Mouse (Mus musculus) erythroblast, embryonic 14.5 days (primary cell): ENCODE measurements around the gene Ska2. TPM values are rescaled to one million over a fixed set of nuclear protein-coding genes. Genes with fewer than 3 reads are reported as not detected.
A peak's percentile ranks its signal among the peaks of the same experiment; 100 is the strongest.

ENCODE experiments used
- H3K27me3 ChIP-seq: 2 replicates; pipeline ENCODE4 v1.6.1; 2012; ENCODE audit warnings: inconsistent platforms; ENCODE audit not compliant: control insufficient read depth
- H3K36me3 ChIP-seq: 2 replicates; pipeline ENCODE4 v1.6.1; 2012; ENCODE audit warnings: mild to moderate bottlenecking, inconsistent platforms; ENCODE audit not compliant: control insufficient read depth
- H3K4me1 ChIP-seq: 2 replicates; pipeline ENCODE4 v1.6.1; 2012; ENCODE audit warnings: inconsistent platforms; ENCODE audit not compliant: control insufficient read depth
- H3K4me3 ChIP-seq: replicated peaks from 2 replicates; pipeline ENCODE3; 2012; ENCODE audit warnings: moderate library complexity, mild to moderate bottlenecking, inconsistent platforms
- H3K9me3 ChIP-seq: 2 replicates; pipeline ENCODE4 v1.6.1; 2012; ENCODE audit warnings: low read length, inconsistent platforms, mixed read lengths; ENCODE audit not compliant: control insufficient read depth
- GATA1 ChIP-seq: IDR thresholded peaks from 2 replicates; pipeline ENCODE4 v1.6.1; 2012; ENCODE audit warnings: low read length, inconsistent platforms, mixed read lengths
- TAL1 ChIP-seq: IDR thresholded peaks from 3 replicates; pipeline ENCODE4 v1.6.1; 2012; ENCODE audit warnings: low read length, inconsistent platforms, mixed read lengths
- polyA plus RNA-seq: library from polyadenylated mRNA; stranded (reverse); fragments of >175 nt; gene quantifications from 2 replicates; pipeline ENCODE4 v1.2.3, GENCODE M21; 2012

The Ska2 gene
- polyA plus RNA-seq, 1 experiment, result 0.37 TPM

DNA sequence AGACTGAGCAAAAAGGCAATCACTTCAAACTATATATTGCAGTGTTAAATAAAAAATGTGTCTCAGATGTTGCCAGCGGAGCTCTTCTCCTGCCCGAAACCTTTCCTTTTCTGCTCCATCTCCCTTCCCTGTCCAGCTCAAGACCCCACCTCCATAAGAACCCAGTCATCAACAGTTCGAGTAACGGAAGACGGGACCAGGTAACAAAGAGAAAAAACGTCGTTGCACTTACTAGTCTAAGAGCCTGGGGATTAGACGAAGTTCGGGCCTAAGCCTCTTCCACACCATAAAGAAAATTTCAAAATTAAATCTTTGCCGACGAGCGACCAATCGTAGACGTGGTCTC is 652 bp upstream of the Ska2 start, which contains the start of gene Prr11:
TSS of gene Prr11 (minus strand) at position 300 of the 346 bp plus-strand sequence.
- peaks cover 34% of the 10 kb centered on the region for H3K4me1 ChIP-seq
- peaks cover 75% of the 10 kb centered on the region for H3K36me3 ChIP-seq
- peak within 1 kb of the TSS; percentile 90 for H3K4me3 ChIP-seq
- H3K9me3 ChIP-seq, result no peaks in the 10 kb centered on the region
- H3K27me3 ChIP-seq, result no peaks in the 10 kb centered on the region
- no peak for TF ChIP-seq GATA1
- no peak for TF ChIP-seq TAL1

DNA sequence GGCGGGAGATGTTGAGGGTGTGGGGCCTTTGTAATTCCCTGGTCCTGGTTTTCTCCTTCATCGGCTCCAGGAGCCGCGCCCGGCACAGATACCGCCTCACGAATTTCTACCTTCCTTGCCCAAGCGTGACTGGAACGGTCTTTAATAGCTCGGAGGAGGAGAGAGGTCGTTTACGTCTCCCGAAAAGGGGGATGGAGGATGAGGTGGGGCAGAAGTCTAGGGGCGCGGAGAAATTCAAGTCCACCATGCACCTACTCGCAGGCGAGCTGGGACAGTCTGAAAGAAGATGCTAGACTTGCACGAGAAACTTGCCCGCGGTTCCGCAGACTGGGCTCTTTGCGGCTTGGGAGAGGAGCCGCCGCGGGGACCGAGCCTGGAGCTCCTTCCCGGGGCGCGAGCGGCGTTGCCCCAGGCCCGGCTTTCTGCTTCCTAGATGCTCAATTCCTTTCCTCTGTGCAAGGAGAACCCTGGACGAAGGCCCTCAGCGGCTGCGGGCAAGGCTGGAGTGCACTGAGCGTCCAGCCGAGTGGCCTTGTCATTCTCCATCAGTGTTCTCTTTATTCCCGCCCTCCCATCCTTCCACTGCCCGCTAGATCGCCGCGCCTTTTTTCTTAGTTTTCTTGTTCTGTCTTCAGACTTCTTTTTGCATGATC is 611 bp downstream of the Ska2 start:
- Histone ChIP-seq H3K9me3 (no peaks in the 10 kb centered on the region), H3K4me3 (peak overlapping the region; percentile 90), H3K4me1 (peaks cover 32% of the 10 kb centered on the region), H3K27me3 (no peaks in the 10 kb centered on the region), H3K36me3 (peaks cover 75% of the 10 kb centered on the region)
- TF ChIP-seq TAL1 (no peak), GATA1 (no peak)

DNA sequence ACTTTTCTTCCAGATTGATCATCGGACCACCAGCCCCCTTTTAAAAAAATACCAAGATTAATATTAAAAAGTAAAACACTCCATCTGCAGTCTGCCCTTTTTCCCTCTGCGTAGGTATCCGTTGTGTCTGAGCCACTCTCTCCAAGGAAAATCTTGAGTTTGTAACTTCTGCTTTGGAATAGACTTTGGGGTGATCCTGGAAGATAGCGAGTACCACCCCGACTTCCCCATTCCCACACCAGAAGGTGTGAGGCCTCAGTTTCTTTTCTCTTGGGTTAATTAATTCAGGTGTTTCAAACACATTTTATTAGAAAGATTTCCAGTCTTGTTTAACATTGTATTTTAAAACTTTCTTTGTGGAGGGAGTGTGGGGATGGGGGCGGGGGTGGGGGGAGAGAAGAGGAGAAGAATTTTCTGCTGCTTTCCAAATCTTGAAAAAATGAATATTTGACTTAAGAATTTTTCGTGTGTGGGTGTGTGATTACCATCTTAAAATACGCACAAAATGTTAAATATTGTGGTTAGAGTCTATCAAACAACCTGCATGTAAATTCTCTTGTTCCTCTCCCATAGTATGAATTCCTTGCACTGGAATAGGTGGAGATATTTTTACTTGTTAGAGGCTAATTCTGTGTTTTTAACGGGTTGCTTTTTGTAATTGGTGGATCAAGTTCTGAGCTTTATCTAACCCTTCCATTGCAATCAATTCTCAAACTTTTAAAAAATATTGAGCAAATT is 1.3 kb downstream of the Ska2 start:
- Histone ChIP-seq H3K4me1 (peaks cover 30% of the 10 kb centered on the region), H3K9me3 (no peaks in the 10 kb centered on the region), H3K4me3 (peak overlapping the region; percentile 90), H3K36me3 (peaks cover 75% of the 10 kb centered on the region), H3K27me3 (no peaks in the 10 kb centered on the region)
- TF ChIP-seq TAL1 (no peak), GATA1 (no peak)

DNA sequence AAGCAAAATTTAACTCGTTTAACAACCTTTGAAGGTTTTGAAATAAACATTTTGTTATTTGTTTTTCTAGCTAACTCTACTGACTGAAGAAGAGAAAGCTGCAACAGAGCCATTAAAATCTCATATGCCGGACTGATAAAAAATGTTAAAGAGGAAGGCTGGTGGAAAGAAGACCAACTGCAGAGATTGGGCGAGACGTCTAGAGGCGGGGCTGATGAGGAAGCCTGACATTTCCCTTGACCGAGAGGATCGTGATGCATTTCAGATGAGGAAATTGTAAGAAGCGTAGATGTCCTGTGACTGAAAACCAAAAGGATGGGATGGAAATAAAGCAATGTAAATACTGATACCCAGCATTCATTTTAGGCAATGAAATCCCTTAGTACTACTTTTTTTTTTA is 12.8 kb downstream of the Ska2 start:
- Histone ChIP-seq H3K9me3 (no peaks in the 10 kb centered on the region), H3K4me1 (peaks cover 22% of the 10 kb centered on the region), H3K27me3 (no peaks in the 10 kb centered on the region), H3K36me3 (peaks cover 90% of the 10 kb centered on the region), H3K4me3 (no peak overlapping the region)
- TF ChIP-seq GATA1, result no peak
- no peak for TF ChIP-seq TAL1

DNA sequence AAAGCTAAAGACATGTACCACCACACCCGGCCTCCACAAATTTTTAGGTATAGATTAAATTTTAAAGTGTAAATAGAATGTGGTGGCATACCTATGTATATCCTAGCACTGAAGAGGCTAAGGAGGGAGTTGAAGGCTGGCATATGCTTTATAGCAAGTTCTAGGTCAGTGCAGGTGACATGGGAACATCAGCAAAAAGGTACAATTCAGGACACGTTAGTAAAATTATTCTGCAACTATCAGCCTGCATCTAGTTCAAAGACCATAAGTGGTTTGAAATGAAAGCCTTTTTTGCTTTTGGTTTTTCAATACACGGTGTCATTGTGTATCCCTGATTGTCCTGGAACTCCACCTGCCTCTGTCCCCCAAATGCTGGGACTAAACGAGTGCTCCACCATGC is 16.5 kb downstream of the Ska2 start:
- Histone ChIP-seq H3K4me3 (peak overlapping the region; percentile 99), H3K4me1 (peaks cover 42% of the 10 kb centered on the region), H3K27me3 (no peaks in the 10 kb centered on the region), H3K36me3 (peaks cover 76% of the 10 kb centered on the region), H3K9me3 (no peaks in the 10 kb centered on the region)
- TF ChIP-seq GATA1, result no peak
- TF ChIP-seq TAL1, result no peak

DNA sequence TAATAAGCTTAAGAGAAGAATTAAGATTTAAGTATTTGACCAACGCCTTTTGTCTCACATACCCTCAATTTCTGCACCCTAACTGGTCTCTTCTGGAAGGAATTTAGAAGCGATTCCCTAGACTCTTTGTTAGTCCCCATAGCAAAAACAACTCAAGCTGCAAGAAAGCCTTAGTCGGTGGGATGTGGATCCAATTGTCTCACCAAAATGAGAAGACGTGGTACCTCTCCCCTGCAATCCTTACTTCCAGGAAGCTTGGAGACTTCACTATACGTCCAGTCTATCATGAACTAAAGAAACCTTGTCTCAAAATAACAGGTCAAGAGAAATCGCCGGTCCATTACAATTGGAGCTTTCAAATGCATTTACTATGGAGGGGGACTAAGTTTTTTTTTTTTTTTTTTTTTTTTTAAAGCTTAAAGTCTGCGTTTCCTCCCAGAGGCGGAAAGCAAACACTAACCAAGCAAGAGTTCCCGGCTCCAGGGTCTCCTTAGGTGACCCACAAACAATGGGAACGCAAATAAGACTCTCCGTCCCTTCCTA is 17.3 kb downstream of the Ska2 start:
- H3K9me3 ChIP-seq, result no peaks in the 10 kb centered on the region
- H3K4me3 ChIP-seq, result peak overlapping the region; percentile 99
- H3K4me1 ChIP-seq, result peaks cover 42% of the 10 kb centered on the region
- H3K27me3 ChIP-seq, result no peaks in the 10 kb centered on the region
- TF ChIP-seq GATA1 (no peak), TAL1 (no peak)
- H3K36me3 ChIP-seq, result peaks cover 76% of the 10 kb centered on the region

DNA sequence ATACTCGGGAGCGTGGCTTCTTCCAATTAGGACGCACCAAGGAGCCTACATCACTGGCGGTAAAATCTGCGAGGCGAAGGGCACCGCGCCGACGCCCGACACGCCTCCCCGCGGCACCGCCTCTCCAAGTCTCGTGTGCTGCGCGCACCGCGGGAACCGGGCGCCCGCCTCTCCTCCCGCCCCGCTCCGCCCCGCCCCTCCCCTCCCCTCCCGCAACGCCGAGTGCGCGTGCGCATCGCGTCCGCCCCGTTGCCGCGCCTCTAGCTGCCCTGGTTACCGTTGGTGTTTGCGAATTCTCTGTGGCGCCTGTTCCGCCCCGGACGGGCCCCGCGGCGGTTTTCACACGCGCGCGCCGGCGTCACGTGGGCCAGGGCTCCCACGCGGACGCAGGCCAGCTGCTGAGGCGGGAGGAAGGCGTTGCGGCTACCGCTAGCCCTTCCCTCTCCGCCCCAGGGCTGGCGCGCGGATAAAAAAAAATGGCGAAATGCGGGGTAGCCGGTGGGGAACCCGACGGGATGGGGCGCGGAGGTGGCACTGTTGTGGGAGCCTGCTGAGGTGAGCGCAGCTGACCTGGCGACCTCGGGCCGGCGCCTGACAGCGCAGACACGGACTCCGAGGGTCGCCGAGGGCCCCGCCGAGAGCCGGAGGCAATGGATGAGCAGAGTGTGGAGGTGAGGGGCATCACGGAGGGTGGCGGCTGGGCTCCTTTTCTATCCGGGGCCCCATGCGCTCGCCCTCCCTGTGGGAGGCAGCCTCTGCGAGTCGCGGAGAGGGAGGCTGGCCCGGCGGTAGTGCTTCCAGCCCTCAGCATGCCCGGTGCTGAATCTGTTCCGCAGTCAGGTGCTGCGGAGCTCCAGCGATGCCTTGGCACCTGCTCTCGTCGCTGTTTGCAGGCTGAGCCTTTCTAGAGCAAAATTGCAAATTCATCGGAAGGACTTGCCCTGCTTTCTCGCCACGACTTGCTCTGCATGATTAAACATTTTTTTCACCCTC is 18.1 kb downstream of the Ska2 start, which contains the start of gene Trim37:
TSS of gene Trim37 (plus strand) at position 254 of the 993 bp plus-strand sequence.
- no peaks in the 10 kb centered on the region for H3K27me3 ChIP-seq
- peaks cover 42% of the 10 kb centered on the region for H3K4me1 ChIP-seq
- no peaks in the 10 kb centered on the region for H3K9me3 ChIP-seq
- H3K36me3 ChIP-seq, result peaks cover 72% of the 10 kb centered on the region
- peak within 1 kb of the TSS; percentile 99 for H3K4me3 ChIP-seq
- TF ChIP-seq TAL1 (no peak), GATA1 (no peak)

DNA sequence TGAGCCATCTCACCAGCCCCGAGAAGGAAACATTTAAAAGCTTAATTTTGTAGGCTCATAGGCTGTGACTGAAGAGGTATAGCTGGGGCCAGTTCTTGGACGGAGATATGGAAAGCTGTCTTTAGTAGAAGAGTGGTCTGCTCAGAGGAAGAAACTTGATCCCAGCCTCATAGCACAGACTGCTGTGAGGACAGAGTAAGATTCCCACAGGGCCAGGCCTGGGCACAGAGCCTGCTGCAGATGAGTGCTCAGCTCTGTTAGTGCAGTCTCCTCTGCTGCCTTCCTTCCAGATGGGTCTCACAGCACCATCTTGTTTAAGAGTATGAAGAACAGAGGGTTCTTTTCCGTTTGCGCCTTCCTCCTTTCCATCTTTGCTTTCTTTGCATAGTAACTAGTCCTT is 27.2 kb downstream of the Ska2 start:
- H3K36me3 ChIP-seq, result peaks cover 79% of the 10 kb centered on the region
- no peaks in the 10 kb centered on the region for H3K27me3 ChIP-seq
- H3K4me3 ChIP-seq, result no peak overlapping the region
- no peak for TF ChIP-seq GATA1
- no peak for TF ChIP-seq TAL1
- no peaks in the 10 kb centered on the region for H3K9me3 ChIP-seq
- H3K4me1 ChIP-seq, result 0 out of 2 replicates have a peak, but pooled peaks cover 2% of the 10 kb centered on the region

DNA sequence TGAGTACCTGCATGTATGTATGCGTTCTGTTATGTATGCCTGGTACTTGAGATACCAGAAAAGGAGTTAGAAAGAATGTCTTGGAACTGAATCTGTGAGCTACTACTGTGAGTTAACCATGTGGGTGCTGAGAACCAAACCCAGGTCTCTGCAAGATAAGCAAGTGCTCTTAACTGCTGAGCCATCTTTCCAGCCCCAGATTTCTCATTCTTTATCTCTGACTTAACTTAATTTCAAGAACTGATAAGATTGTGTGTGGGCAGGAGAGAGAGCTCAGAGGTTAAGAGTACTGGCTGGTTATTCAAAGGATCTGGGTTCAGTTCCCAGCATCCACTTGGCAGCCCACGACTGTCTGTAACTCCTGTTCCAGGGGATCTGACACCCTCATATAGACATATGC is 49.0 kb downstream of the Ska2 start:
- TF ChIP-seq GATA1 (no peak), TAL1 (no peak)
- H3K4me1 ChIP-seq, result no peaks in the 10 kb centered on the region
- H3K36me3 ChIP-seq, result peaks cover 69% of the 10 kb centered on the region
- no peaks in the 10 kb centered on the region for H3K9me3 ChIP-seq
- no peaks in the 10 kb centered on the region for H3K27me3 ChIP-seq
- no peak overlapping the region for H3K4me3 ChIP-seq
